Mouse (Mus musculus) myocyte (in vitro differentiated cells): ENCODE data around the gene Tfam.

Experiments used
- CEBPB ChIP-seq: IDR thresholded peaks from 2 replicates; pipeline ENCODE4 v1.6.1; 2011; ENCODE audit warnings: mild to moderate bottlenecking, moderate library complexity; ENCODE audit not compliant: poor library complexity, insufficient read depth, severe bottlenecking
- E2F4 ChIP-seq: IDR thresholded peaks from one replicate; pipeline ENCODE4 v1.6.1; 2011; ENCODE audit warnings: mild to moderate bottlenecking, control low read depth, moderate library complexity; ENCODE audit not compliant: insufficient read depth
- MAX ChIP-seq: IDR thresholded peaks from one replicate; pipeline ENCODE4 v1.6.1; 2011; ENCODE audit warnings: low read depth, mild to moderate bottlenecking, control low read depth
- MYOG ChIP-seq, 3 experiments: IDR thresholded peaks; one replicate each; pipeline ENCODE4 v1.6.1; 2011; ENCODE audit warnings: control low read depth in 2 of 3, low read depth in 2 of 3, mild to moderate bottlenecking in 2 of 3; ENCODE audit not compliant: insufficient read length in 2 of 3, control insufficient read depth in 1 of 3, insufficient read depth in 1 of 3
- POLR2A ChIP-seq: IDR thresholded peaks from one replicate; pipeline ENCODE4 v1.6.1; 2011; ENCODE audit warnings: low read depth, mild to moderate bottlenecking, control low read depth, moderate library complexity; ENCODE audit not compliant: insufficient read length
- POLR2AphosphoS2 ChIP-seq: IDR thresholded peaks from one replicate; pipeline ENCODE4 v1.6.1; 2011; ENCODE audit warnings: low read depth, control low read depth; ENCODE audit not compliant: insufficient read length
- SRF ChIP-seq: IDR thresholded peaks from one replicate; pipeline ENCODE4 v1.6.1; 2011; ENCODE audit warnings: low read depth; ENCODE audit not compliant: control insufficient read depth, insufficient read length
- TCF3 ChIP-seq: IDR thresholded peaks from one replicate; pipeline ENCODE4 v1.6.1; 2011; ENCODE audit warnings: low read depth, control low read depth; ENCODE audit not compliant: insufficient read length
- USF1 ChIP-seq: IDR thresholded peaks from one replicate; pipeline ENCODE4 v1.6.1; 2011; ENCODE audit warnings: low read depth, mild to moderate bottlenecking, control low read depth, moderate library complexity

DNA sequence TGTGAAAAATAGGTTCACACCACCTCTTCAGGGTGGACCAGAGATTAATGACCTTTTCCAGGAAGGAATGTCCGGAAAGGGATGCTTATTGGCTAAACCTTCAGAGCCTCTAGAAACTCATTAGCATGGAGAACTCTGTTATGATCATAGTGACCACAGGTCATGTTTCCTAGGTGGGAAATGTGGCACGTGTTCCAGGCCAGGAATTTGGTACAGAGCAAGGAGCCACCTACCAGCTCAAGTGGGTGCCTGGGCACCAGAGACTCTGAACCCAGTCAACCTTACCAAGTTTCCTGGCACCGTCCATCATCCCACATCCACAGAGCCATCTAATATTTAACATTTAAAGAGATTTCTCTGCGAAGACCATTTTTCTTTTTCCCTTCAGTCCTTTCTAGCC lies 49.4 kb downstream of the Tfam start:
- TF ChIP-seq POLR2AphosphoS2 (no peak), MYOG (IDR thresholded peaks at IDR 0.05; ENCODE audit: control insufficient read depth in 1 of 3, insufficient read depth in 1 of 3, insufficient read length in 2 of 3, low read depth in 2 of 3) (no peak), E2F4 (no peak), POLR2A (no peak), SRF (no peak), USF1 (no peak), MAX (no peak), CEBPB (no peak), TCF3 (no peak)
